Mouse (Mus musculus): Measurements from ENCODE around the gene Vkorc1l1.

The Vkorc1l1 gene

GRCm38 (mm10) chr5:130002301-130003146 is 60.8 kb downstream of the Vkorc1l1 start, which contains the start of gene Gusb:
TSS of gene Gusb (minus strand) at chr5:130003049.
- DNase-seq = peak; percentile 55

- DNase-seq = no peak
Observed at GRCm38 (mm10) chr5:130003229-130003628, 61.5 kb downstream of the Vkorc1l1 start.

DNA sequence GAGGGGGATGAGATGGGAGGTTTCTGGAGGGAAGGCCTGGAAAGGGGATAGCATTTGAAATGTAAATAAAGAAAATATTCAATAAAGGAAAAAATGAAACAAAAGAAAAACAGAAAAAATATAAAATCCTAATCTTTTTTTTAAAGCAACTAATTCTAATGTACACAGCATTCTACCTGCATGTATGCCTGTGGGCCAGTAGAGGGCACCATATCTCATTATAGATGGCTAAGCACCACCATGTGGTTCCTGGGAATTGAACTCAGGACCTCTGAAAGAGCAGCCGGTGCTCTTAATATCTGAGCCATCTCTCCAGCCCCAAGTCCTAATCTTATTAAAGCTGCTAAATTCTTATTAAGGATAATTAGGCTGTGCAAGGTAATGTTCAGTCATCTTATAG is 65.6 kb downstream of the Vkorc1l1 start:
- no peak for DNase-seq

DNA sequence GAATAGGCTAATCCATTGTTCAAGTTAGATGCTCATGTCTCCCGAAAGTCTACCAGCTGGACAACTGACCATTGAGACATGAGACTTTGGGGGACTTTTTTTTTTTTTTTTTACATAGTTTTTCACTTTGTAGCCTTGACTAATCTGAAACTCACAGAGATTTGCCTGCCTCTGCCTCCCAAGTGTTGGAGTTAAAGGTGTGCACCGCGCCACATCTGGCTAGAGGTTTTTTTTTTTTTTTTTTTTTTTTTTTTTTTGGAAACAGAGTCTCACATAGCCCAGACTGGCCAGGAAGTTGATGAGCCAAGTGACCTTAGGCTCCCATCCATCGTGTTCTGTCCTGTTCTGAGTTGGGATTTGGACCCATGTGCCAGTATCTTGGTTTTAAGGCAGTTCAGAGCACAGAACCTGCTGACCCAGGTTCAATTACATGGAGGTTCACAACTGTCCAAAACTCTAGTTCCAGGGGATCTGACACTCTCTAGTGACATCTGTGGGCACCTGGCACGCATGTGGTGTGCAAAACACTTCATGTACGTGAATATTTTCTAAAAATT is 66.3 kb downstream of the Vkorc1l1 start:
- DNase-seq = no peak

- DNase-seq = no peak
Observed at GRCm38 (mm10) chr5:130009784-130010183, 68.0 kb downstream of the Vkorc1l1 start.

GRCm38 (mm10) chr5:130010961-130011360 is 69.2 kb downstream of the Vkorc1l1 start:
- DNase-seq = no peak

DNA sequence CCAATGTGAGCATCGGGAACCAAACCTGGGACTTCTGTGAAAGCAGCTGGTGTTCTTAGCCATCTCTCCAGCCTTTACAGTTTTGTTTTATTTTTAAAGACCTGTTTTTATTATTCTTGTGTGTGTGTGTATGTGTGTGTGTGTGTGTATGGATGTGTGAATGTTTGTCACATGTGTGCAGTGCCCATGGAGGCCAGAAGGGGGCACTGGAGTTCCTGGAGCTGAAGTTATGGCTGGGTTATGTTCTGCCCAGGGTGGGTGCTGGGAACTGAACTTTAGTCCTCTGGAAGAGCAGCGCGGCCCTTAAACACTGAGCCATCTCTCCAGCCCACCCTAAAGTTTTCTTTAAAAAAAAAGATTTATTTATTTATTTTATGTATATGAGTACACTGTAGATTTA is 73.3 kb downstream of the Vkorc1l1 start:
- no peak for DNase-seq

GRCm38 (mm10) chr5:130019461-130019860 is 77.7 kb downstream of the Vkorc1l1 start:
- no peak for DNase-seq

- DNase-seq = no peak
Observed at GRCm38 (mm10) chr5:130021361-130021966, 79.7 kb downstream of the Vkorc1l1 start.

DNA sequence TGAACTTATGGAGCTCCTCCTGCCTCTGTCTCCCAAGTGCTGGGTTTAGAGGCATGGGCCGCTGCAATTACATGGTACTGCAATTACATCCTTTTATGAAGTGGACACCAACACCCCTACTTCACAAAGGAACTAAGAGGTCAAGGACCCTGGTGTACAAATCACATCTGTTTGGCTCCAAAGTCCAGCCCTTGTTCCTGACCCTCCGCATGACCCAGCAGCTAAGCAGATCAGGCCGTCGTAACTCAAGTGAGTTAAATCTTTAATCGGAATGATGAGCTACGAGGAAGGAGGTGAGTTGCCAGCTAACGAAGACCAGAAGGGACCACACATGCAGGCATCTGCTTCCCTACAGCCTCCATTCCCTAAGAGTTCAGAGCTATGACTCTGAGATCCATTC is 80.6 kb downstream of the Vkorc1l1 start:
- DNase-seq = no peak

- no peak for DNase-seq
Observed at GRCm38 (mm10) chr5:130023067-130023766, 81.4 kb downstream of the Vkorc1l1 start.

- DNase-seq = peak; percentile 87
Observed at GRCm38 (mm10) chr5:130023767-130024539, 82.2 kb downstream of the Vkorc1l1 start.

DNA sequence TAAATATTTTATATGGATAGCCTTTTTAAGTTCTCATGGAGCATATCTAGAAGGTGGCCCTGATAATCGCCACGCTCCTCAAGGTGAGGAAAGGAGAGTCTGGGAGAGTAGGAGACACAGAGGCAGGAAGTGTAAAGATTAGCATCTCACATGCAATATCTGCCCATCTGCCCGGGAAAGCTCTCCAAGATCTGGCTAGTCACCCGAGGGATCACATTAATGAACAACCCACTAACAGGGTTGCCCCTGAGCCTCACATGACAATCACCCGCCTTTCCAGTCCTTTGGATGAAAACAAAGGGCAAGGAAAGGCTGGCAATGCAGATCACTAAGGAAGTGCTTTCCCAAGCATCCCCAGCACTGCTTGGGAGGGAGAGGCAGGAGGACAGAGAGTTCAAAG is 85.4 kb downstream of the Vkorc1l1 start:
- DNase-seq = no peak

- DNase-seq = no peak
Observed at GRCm38 (mm10) chr5:130027696-130028095, 85.9 kb downstream of the Vkorc1l1 start.

DNA sequence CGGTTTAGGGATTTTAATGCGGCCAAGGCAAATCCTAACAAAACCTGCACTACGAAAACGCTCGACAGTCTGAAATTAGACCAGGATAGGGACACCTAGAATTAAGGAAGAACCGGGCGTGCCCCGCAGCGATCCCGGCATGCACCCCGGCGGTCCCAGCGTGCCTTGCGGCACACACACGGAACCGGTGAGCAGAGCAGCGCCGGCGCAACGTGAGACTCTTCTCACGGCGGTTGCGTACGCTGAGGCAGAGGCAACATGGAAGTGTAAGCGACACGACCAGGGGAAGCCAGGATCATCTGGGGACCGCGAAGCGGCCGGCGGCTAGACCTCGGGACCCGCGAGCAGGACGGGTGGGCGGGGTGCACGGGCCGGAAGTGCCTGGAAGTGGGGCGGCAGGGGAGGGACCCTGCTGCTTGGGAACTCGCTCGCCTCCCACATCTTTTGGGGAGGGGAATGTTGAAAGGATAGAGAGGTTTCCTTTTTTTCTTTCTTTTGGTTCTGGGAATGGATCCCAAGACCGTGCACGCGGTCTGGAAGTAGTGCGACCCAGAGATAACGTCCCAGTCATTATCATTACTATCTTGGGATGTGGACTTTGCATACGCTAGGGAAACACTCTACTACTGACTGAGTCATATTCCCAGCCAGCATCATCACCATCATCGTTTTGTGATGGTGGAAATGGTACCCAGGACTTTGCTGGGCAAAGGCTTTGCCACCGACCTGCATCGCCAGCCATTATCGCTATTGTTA is 87.5 kb downstream of the Vkorc1l1 start, which contains the start of the genes Asl and Crcp:
TSS of gene Asl (minus strand) at position 106 of the 756 bp plus-strand sequence.
TSS of gene Crcp (plus strand) at position 149 of the 756 bp plus-strand sequence.
- peak; percentile 85 for DNase-seq

- no peak for DNase-seq
Observed at GRCm38 (mm10) chr5:130031410-130032390, 89.9 kb downstream of the Vkorc1l1 start.

DNA sequence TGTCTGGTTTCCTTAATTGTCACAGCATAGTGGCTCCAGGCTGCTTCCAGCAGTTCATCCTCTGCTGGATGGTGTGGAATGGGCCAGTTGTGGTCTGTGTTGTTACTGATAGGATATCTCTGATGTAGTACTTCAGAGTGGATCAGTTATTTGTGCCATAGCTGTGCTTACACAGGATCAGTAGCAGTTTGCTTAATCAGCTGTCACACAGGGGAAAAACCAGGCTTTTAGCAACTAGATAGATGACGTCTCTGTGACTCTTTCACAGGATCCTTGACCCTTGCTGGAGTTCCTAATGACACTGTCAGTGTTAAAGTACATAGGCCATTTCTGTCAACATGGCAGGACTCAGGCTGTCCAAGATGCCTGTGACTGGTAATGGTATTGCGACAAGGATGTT is 92.1 kb downstream of the Vkorc1l1 start:
- DNase-seq = no peak
